Mouse (Mus musculus) fat pad, adult 2 months (tissue): ENCODE results near the gene Tiam2.

Source experiments
- DNase-seq: peaks from one replicate; pipeline ENCODE4 v3.0.0-alpha.2; 2011; ENCODE audit warnings: low read depth, low spot score; ENCODE audit errors: extremely low read depth

Tiam2 gene

DNA sequence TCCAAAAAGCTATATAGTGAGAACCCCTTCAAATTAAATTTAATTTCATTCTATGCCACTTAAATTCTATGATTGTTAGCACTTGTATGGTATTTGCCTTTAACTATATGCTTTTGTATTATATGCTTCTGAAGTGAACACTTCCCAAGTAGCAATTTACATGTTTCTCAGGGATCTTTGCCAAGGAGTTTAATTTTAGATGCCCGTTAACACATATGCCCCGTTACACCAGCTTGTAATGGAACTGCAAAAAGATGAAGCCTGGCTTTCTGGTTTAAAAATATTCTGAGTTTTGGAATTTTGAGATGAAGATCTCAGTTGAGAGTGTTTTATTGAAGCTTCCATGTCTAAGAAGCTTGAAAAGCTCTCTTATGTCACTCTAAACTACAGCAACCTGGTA, 67.6 kb downstream of the Tiam2 start:
- no peak for DNase-seq

- DNase-seq: no peak
Measured at GRCm38 (mm10) chr17:3394985-3395384, 68.6 kb downstream of the Tiam2 start.

DNA sequence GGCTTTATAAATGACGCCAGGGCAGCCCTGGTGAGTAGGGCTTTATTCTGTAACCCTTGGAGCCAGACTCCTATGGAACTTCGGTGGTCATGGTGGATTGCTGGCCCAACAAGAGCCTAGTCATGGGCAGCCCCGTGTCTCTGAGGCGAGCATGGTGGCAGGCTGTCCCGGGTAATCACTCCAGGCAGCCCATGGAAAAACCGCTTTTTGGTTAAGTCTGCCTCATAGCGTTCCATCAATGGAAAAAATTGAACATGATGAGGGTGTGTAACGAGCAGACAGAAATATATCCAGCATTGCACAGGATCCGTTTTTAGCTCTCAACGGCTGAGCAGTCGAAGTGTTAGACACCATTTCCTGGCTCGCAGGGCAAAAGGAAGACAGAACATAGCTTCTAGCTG, 70.5 kb downstream of the Tiam2 start:
- no peak for DNase-seq

GRCm38 (mm10) chr17:3397836-3398235, 71.5 kb downstream of the Tiam2 start:
- DNase-seq: no peak

DNA sequence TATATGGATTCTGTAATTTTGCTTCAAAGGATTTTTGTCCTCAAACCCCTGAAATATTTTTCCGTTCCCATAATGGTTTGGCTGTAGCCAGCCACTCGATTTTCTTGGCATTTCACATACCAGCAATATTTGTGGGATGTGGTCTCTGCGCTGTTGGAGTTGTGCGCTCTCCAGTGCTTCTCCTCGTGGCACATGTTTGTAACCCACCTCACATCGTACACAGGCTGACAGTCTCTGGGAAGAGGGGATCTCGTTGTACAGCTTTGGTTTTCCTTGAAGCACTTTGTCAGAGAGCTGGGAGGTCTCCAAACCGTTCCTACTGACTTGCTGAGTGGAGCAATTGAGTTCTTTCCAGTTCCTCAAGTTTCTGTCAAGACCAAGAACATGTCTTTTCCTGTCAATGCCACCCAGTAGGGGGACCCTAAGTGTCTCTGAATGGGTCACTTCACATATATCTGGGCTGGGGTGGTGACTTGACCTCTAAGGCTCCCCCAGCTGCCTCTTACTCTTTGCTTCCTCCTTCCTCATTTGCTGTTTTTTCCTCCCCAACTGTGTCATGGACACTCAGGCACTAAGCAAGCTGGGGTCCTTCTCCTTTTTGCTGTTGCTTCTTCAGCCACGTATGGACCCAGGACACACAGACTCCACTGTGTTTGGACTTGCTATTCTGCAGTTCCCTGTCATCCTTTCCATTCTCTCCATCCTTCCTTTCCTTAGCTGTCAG, 79.1 kb downstream of the Tiam2 start:
- no peak for DNase-seq

GRCm38 (mm10) chr17:3407051-3407450, 80.7 kb downstream of the Tiam2 start:
- DNase-seq: no peak

DNA sequence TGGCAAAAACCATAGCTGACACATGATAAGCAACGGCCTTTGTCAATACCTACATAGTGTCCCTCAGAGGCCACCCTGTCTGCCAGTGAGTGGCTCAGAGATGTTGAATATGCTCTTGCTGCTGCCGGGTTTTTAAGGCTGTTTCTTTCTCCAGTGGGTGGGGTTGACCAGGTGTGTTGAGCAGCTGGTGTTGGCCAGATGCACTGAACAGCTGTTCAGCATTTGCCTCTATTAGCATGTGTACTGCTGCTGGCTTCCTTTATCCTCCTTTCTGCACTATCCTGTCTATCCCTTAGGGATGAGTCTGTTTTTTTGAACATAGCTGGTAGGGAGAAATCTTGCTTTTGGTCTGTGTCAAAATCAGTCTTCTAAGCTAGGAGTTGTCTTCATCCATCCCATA, 83.9 kb downstream of the Tiam2 start:
- no peak for DNase-seq

- DNase-seq: no peak
Measured at GRCm38 (mm10) chr17:3412771-3413170, 86.4 kb downstream of the Tiam2 start.

GRCm38 (mm10) chr17:3415580-3415979, 89.2 kb downstream of the Tiam2 start:
- no peak for DNase-seq

DNA sequence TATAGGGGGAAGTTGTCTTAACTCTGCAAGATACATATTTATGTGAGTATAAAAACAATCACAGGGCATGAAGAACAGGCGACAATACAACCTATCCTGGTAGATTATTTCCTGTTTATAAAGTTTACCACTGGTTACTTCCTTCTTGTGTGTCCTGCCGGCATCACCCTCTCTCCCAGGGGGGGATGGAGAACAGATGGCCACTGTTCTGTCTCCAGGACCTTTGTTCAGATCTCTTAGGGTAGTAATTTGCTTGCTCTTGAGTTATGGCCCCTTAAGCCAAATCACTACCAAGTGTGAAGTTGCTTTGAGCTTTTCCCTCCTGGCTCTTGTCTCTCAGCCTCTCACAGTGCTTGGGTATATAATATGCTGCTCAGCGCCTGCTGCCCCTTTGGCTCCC, 90.0 kb downstream of the Tiam2 start:
- no peak for DNase-seq

DNA sequence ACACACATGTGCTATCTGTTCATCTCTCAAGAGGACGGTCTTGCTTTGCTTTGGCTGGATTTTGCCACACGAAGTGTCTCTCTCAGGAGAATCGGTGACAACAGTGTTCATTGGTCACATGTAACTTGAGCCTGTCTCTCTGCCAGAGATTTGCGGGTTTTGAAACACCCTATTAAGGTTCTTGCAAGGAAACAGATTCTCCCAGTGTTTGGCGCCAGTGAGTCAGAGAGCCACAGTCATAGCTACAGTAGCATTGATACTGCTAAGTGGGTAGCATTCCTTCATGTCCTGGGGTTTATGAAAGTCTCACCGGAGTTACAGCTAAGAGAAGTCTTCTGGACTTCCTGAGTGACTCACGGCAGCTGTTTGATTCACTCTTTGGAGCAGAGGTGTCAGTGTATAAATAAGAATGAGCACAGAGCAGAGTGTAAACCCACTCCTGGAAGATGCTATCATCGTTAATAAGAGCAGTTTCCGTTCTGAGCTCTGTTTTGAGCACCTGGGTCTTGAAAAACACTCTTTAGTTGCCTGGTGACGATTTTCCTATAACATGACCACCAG, 93.1 kb downstream of the Tiam2 start:
- DNase-seq: no peak

GRCm38 (mm10) chr17:3420148-3420547, 93.8 kb downstream of the Tiam2 start:
- no peak for DNase-seq

GRCm38 (mm10) chr17:3423416-3423815, 97.0 kb downstream of the Tiam2 start:
- no peak for DNase-seq

DNA sequence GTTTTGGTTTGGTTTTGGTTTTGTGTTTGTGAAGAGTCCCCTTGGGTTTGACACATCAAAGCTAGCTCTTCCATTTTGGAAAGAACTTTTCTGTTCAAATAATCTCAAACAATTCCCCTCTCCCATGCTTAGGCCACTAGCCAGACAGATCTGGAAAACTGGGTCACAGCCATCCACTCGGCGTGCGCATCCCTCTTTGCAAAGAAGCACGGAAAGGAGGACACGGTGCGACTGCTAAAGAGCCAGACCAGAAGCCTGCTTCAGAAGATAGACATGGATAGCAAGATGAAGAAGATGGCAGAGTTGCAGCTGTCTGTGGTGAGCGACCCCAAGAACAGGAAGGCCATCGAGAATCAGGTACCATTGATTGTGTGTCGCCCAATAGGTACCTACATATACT, 102.3 kb downstream of the Tiam2 start:
- no peak for DNase-seq

- no peak for DNase-seq
Measured at GRCm38 (mm10) chr17:3432590-3433498, 106.5 kb downstream of the Tiam2 start.

- DNase-seq: no peak
Measured at GRCm38 (mm10) chr17:3433521-3434271, 107.3 kb downstream of the Tiam2 start.

DNA sequence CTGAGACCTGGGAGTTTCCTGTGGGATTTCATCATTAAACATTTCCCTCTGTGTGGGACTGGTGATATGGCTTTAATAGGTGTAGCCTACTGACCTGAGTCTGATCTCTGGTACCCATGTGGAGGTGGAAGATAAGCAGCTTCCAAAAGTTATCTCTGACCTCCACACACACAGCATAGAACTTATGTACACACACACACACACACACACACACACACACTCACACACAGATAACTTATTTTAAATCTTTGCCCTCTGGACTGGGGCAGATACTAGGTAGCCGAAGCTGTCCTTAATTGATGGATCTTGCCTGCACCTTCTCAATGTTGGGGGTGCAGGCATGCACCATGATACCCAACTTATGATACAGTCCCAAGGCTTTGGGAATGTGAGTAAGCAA, 108.9 kb downstream of the Tiam2 start:
- DNase-seq: no peak

DNA sequence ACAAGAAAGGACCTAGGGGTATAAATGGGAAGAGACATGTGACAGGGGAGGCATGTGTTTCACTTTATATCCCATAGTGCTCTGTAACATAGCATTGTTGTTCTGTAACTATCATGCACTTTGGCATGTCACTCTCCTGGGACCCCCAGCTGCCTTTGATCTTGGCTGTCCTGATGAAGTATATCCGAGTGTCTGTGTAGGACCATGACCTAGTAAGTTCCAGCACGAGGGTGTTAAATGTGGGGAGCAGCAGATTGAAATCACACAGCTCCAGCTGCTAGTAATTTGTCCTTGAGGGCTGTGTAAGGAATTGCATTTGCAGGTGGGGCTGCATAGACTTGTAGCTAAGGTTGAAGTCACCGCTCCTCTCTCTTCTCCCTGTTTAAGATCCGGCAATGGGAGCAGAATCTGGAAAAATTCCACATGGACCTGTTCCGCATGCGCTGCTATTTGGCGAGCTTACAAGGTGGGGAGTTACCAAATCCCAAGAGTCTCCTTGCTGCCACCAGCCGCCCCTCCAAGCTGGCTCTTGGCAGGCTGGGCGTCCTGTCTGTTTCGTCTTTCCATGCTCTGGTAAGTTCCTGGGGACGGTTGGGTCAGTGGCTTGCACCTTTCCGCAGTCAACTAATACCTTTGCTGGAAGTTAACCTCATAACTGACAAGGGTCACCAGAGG, 110.6 kb downstream of the Tiam2 start:
- DNase-seq: no peak

GRCm38 (mm10) chr17:3442526-3443401, 116.4 kb downstream of the Tiam2 start:
- DNase-seq: no peak
